Mouse (Mus musculus) embryo, embryonic 11 days (tissue): ENCODE data around the gene Cish.

ENCODE experiments used
- DNase-seq: peaks from one replicate; pipeline ENCODE4 v3.0.0-alpha.2; 2015

The Cish gene

DNA sequence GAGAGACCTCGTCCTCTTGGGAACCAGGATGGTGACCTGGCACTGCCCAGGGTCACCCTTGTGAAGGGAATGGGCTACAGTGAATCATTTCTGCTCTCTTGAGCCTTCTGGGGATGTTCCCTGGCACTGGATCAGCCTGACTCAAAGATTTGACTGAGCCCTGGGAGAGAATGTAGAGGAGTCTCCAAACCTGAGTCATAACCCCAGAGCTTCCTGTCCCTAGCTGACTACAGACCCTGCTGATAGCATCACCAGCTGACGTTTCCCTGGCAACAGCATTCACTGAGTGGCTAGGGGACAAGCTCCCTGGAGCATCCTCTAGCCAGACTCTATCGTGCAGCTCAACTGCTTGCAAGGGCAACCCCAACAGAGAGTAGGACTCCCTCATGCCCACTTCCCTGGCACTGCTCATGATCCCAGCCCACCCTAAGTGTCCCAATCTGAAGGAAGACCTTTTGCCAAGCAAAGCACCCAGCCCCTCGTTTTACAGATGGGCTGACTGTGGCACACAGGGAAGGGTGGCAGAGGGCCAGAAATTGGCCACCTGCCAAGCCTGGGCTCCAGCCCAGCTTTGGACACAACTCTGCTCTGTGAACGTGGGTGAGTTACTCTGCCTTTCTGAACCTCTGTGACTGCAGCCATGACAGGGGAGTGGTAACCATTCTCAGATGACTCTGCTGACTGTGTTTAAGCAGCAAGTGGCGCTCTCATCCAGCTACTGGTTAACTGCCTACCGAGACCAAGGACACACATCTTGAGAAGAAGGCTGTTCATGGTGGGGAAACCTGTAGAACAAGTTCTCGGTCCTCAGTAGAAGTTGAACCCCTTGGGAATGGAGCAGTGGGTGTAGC, 17.1 kb upstream of the Cish start:
- DNase-seq: no peak

DNA sequence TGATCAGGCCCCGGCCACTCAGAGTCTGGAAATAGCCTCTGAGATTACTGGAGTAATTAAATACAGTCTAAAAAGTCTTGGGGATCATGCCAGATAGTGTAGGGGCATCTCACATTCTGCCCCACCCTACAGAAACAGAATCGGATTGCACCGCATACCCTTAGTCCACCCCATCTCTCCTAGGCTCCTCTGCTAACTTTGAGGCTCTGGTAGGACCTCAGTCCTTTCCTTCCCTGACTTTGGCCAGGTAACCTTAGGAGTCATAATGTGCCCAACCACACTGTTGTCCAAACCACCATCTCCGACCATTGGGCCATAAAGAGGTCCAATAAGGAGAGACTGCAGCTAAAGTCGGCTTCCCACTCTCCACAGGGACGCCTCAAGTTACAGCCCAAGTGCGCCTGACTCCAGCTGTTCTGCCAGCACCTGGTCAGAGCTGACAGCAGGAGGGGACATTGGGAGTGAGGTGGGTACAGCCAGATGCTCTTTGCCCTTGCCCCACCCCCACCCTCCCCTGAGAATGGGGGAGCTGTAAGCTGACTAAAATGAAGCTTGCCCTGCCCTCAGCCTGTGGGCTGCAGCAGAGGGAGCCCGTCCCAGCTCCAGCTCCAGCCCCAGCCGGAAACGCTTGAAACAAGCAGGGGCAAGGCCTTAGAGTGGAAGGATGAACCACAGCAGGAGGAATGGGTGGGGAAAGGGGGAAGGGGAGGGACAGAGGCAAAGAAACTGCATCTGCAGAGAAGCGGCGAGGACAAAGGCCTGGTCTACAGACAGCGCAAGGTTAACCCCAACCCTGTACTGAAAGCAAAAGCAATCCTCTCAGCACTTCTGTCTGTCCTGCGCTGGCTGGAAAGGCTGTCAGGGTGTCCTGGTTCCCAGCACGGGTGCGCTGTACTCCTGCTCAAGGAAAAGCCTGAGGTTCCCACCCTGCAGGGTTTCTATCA, 16.2 kb upstream of the Cish start:
- peak; percentile 62 for DNase-seq

DNA sequence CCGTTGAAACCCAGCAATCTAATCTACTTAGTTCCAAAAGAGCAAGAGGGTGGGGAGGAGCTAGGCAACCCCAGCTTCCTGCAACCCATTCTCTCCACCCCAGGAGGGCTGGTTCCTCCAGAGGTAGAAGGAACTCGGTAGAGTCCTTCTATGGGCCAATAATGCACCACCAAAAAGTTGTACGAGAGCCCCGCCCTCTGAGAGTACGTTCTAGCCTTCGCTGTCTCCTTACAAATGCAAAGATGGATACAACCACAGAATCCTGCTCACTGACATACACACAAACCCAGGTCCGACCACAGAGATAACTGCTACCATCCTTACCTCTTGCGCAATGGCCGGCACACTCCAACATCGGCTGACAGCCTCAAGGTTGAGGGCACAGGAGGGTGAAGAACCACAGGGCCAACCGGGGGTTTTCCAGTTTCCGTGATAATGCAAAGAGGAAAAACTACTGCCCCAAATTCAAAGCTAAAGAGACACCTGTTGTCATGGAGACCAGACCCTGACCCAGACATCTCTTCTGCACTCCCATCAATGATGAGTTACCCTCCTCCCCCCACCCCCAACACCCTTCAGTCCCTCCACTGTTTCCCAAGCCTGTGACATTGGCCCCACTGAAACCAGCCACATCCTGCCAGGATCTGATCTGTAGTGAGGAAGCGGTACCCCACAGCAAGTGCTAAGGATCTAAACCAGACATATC, 15.4 kb upstream of the Cish start:
- DNase-seq: no peak

DNA sequence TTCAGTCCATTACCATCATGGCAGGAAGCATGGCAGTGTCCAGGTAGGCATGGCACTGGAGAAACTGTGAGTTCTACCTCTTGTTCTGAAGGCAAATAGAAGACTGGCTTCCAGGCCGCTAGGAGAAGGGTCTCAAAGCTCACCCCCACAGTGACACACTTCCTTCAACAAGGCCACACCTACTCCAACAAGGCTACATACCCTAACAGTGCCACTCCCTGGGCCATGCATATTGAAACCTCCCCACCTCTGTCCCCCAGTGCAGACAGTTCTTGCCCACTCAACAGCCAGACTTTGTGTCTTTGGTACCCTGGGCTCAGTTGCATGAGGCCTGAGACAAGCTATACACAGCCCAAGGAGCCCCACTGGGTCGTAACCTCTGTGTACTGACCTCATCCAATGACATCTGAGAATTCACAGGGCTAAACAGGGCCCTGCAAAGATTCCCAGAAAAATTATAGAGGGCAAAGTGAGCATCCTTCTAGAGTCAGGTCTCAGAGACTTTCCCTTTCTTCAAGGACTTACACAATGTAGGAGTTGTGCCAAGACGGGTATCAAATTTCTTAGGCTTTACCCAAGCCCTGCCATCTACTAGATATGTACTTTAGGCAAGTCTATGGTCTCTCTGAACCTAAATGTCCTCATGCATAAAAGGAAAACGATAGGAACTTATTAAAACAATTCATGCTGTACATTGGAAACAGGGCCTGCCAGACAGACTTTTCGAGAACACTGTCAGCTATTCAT, 14.4 kb upstream of the Cish start:
- DNase-seq: no peak

DNA sequence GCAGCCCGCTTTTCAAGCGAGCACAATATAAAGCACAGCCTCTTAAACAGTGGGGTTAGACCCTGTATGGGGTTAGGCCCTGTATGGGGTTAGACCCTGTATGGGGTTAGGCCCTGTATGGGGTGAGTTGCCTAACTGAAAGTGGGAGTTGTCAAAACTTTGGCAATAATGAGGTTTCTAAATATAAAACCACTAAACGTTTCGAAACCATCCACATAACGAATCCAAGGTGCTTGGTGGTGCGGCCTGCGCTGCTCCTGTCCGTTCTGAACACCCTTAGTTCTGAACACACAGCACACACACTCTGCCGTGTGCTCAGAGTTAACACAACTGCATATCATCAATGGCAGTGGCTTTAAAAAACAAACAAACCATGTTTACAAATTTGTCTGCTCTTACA, 12.9 kb upstream of the Cish start:
- no peak for DNase-seq

DNA sequence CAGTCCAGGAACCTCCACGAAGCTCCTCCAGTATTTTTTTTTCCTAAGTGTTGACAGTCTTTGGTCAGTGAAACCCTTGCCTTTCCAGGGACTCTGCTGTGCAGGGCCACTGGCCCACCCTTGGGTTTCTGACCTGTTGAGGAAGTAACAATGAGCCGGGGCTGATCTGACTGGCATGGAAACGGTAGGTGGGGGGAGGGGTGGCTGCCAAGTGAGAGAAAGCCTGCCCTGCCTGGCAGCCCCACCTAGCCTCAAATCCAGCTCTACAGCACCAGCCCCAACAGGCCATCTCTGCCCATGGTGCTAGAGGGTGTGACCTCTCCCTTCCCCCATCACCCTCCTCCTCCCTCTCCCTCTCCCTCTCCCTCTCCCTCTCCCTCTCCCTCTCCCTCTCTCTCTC, 10.8 kb upstream of the Cish start:
- DNase-seq: no peak

DNA sequence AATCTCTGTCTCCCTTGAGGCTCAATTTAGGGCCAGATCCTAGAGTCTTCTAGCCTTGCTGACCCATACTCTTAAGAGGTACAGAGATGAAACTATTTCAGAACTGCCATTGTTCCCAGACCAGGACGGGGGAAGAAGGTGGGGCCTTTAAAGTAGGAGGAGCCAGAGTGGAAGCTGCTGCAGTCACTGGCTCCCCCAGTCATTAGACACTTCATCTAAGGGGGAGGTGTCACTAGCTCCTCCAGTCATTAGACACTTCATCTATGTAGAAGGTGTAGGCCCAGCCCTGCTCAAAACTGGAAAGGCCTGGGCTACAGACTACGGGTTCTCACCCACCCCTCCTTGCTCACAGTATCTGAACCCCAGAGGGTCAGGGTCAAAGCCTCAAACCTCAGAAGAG, 8.5 kb upstream of the Cish start:
- no peak for DNase-seq

DNA sequence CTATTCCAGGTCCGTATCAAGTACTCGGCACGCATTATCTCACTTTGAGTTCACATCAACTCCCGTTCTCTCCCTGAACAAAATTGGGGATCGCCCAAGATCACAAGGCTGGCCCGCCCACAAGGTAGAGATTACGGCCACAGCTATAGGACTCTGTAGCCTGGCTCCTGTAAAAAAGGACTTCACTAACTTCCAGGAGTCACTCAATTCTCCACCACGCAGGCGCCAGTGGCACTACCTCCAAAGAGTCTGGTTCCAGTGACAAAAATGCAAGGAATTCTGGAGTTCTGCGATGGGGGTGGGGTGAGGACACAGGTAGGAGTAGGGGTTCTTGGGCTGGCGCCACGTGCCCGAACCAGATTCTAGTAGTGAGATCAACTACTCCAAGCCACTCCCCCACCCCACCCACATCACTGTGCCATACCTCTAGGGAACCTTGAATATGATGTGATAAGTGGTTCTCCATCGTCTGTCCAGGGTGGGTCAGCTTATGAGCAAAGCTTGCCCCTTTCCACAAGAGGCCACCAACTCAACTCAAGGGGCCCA, 7.6 kb upstream of the Cish start:
- DNase-seq: no peak

DNA sequence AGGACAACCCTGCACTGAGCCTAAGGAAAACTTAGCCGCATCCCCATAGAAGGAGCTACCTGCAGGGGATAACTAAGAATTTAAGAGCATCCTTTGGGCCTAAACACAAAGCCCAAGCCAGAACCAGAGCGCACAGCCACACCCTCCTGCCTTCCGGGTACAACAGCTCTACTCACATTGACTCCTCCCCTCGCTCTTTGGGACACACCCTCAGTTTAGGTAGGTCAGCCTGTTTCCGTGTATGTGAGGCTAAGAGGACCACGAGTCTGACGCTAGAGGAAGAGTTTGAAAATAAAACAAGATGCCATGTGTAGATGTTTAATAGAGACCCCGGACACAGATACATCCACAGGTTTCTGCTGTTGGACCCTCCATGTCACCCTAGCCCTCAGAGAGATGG, 7.1 kb upstream of the Cish start:
- DNase-seq: no peak

DNA sequence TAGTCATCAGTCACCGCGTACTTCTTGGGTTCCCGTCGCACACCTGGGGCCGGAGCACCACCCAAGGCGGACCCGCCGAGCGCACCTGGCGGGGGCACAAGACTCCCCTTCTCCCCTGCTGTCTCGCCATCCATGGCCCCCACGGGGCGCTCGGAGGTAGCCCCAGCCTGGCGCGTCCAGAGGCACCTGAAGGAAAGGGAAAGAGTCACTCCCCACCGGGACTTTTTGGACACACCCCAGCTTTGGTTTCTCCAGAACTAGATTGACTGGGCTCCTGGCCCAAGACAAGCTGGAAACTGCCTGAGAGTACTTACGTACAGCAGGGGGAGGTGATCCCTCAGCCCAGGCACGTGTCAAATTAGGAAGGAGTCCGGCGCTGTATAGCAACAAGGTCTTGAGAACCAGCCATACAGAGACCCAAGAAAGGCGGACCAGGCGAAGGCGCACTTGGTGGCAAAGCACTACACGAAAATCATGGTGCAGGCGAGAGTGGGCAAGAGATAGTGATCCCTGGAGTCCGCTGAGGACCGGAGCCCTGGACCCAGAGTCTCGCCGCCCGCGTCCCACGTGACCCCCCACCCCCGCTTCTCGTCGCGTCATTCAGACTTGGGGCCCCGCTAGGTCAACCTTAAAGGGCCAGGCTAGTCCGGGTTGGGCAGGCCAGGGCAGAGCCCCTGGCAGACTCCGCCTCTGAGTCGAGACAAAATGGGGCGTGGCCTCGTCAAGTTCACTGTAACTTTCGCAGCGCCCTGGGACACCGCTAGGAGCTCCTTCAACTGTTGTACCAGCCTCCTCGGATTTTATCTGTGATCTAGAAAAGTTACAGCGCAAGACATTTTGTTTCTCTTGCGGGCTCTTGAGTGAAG, 6.4 kb upstream of the Cish start, which contains the start of gene Mapkapk3:
Gene Mapkapk3 (minus strand): TSS at position 667 of the 866 bp plus-strand sequence.
- DNase-seq: peak; percentile 95

DNA sequence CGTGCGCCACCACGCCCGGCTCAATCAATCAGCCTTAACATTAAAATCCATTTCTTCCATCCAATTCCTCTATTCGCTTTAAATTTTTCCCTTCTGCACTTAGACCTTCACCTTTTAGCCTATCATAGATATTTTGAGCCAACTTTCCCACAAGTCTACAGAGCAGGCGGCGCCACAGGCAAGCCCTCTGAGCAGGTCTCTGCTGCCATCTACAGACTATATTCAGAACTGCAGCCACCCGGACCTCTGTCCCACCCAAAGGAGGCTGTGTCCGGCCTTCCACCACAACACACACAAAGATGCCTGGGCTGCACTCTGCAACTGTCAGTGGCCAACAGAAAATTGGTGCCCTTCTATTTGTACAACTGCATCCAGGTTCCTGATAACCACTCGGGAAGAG, 4.9 kb upstream of the Cish start:
- peak; percentile 81 for DNase-seq

DNA sequence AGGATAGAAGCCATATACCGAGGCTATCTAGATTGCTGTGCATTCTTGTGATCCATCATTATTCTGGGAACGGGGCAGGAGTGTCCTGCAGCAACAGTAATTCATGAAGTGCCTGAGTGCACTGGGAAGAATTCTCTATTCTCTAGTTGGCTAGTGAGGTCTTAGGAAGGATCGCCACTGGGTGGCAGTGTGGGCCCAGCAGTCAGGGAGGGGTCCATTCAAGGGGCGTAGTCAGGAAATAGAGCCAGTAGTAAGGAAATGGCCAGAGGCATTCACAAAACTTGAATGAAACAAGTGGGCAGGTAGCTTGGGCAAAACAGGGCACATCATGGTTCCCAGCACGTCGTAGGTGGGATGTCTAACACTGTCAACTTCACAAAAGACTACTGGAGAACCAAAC, 1.6 kb upstream of the Cish start:
- DNase-seq: peak; percentile 83

DNA sequence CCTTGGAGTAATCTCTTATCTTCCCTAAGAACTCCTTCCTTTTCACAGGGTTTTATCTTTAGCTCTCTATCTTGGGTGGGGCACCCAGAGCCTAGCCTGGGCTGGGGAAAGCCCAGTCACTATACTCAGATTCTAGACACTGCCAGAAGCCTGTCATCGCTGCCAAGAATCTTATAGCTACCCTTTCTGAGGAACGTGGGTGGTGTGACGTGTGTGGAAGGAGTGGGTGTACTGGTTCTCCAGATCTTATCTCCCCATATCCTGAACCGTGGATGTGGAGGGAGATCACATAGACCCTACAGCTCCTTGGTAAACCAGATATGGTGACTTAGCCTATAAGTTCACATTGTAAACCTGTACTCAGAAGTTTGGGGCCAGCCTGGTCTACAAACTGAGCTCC, 210 bp upstream of the Cish start:
- no peak for DNase-seq

DNA sequence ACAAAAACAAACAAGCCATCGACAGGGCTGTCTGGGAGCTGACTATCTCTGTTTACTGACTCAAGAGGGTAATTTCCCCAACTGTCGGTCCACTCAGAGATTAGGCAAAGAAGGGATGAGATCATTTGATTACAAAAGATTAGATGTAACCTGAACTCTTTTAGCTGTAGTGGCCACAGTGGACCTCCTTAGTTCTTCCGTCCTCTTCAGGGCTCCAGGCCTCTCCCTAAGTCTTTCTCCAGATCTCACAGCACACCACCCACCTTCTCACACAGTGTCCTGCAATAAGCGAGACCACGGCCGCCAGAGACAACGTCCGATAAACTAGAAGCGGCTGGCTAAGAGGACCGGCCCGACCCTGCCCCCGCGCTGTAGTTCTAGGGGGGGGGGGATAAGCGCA, 215 bp downstream of the Cish start:
- no peak for DNase-seq

DNA sequence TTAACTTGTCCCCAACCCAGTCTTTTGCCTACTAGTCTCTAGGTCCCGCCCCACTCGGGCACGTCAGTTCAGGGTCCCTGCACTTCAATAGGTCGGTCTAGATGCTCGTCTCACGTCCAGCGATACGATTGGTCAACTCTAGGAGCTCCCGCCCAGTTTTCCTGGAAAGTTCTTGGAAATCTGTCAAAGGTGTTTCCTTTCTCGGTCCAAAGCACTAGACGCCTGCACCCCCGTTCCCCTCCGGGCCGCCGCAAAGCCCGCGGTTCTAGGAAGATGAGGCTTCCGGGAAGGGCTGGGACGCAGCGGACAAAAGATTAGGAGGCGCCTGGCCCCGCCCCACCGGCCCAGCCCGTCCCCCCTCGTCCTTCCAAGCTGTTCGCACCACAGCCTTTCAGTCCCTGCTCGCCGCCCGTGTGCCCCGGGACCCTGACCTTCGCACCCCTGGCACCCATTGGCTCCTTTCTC, 707 bp downstream of the Cish start:
- DNase-seq: peak; percentile 95

DNA sequence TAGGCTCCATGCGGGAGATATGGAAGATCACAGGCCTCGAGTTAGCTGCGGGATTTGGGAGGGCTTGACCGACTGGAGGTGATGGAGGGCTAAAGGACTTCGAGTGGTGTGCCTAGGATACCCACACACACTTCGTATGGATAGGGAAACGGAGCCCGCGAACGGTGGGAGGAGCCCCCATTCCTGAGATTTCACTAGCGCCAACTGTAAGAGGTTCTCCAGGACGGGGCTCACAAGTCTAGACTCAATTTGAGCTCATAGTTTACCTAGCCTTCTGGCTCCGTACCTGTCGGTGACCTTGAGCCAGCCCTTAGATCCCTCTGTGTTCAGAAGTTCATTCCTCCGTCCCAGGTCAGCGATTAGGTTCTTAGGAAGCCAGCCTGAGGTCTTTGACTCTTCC, 1.2 kb downstream of the Cish start:
- no peak for DNase-seq

DNA sequence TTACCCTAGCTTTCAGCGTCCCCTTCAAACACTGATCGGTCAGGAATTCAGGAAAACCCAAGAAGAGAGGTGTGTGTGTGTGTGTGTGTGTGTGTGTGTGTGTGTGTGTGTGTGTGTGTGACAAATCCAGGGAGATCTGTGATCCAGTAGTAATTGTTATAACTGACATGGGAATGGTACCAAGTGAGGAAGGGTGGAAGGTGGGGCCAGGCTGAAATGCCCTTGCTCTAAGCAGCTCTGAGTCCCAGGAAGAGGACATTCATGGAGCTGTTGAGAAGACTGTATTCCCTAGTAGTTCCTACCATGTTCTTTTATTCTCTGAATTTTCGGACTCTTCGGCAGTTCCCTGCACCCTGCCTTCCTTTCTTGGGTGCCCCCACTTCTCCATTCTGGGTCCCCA, 1.8 kb downstream of the Cish start:
- DNase-seq: no peak

DNA sequence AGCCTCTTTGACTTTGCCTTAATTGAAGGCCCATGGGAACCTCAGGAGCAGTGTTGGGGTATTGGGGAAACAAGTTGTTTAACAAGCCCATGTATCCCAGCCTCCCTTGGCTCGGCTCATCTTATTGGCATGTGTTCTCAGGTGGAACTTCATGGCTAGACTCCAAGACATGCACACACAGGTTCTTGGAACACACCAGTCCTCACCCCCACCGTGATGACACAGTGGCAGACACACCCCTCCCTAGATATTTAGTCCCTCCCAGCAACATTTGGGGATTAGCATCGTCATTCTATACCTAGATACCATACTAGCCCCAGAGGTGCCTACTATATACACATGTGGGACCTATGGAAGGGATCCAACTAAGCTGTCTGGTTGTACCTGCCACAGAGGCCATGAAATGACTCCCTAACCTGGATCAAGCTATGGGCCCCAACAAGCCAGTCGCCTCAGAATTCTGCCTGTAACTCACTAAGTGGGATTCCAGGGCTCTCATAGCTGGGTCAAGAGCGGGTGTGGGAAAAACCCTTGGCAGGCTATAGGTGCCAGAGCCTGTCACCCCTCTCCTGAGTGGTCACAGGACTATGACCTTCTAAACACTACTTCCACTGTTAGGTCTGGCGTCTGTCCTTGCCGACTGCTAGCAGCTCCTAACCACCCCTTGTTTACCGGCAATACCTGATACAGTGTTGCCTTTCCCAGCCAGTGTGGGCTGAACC, 2.4 kb downstream of the Cish start:
- DNase-seq: no peak

DNA sequence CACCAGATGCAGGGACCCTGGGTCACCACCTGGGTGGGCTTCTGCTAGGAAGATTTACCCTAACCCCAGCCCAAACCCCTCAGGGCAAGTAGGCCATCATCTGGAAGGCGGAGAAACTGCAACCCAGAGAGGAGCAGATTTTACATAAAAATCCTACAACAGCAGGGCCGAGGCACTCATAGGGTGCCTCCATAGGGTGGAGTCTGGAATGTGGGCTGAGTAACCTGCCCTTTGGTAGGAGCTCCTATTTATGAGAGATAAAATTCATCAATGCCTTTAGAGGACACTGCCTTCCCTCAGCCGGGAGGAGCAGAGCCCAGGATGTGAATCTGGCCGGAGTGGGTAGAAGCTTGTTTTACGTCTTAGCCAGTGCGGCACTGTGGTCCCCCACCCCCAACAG, 3.0 kb downstream of the Cish start:
- DNase-seq: no peak

DNA sequence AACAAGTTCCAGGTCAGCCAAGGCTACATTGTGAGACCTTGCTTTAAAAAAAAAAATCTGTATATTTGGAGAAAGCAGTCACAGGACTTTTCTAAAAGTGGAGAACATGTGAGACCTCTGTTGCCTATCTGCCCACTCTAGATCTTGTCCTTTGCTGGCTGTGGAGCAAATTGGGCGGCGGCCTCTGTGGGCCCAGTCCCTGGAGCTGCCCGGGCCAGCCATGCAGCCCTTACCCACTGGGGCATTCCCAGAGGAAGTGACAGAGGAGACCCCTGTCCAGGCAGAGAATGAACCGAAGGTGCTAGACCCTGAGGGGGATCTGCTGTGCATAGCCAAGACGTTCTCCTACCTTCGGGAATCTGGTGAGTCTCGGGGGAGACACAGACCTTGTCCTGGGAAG, 4.0 kb downstream of the Cish start:
- DNase-seq: no peak
